Mouse (Mus musculus) intestine, embryonic 14.5 days (tissue): ENCODE measurements around the gene Obsl1. TPM values are rescaled to one million over a fixed set of nuclear protein-coding genes. Genes with fewer than 3 reads are reported as not detected.

Experiments
- ATAC-seq: fragments of 200-750 bp; cut with Nextera tagmentation; replicated peaks from 2 replicates; pipeline ENCODE4 v1.8.0; 2017; ENCODE audit warnings: low read depth, moderate number of reproducible peaks, moderate TSS enrichment, moderate library complexity; ENCODE audit not compliant: low FRiP score, low TSS enrichment
- DNase-seq: peaks from one replicate; pipeline ENCODE4 v3.0.0-alpha.2; 2018; ENCODE audit warnings: low spot score
- H3K27ac ChIP-seq: fragments of 300-500 bp; sonication (generic); 2 replicates; pipeline ENCODE4 v1.5.1; 2014; ENCODE audit warnings: low read depth, mild to moderate bottlenecking, control low read depth
- H3K27me3 ChIP-seq: fragments of 300-500 bp; sonication (generic); replicated peaks from 2 replicates; pipeline ENCODE4 v1.6.1; 2014; ENCODE audit warnings: low read length, control low read depth; ENCODE audit not compliant: control insufficient read depth, insufficient read depth
- H3K36me3 ChIP-seq: fragments of 300-500 bp; sonication (generic); 2 replicates; pipeline ENCODE4 v1.6.1; 2014; ENCODE audit warnings: low read length, control low read depth; ENCODE audit not compliant: control insufficient read depth, insufficient read depth
- H3K4me1 ChIP-seq: fragments of 300-500 bp; sonication (generic); replicated peaks from 2 replicates; pipeline ENCODE4 v1.6.1; 2014; ENCODE audit warnings: low read length, control low read depth, mixed read lengths; ENCODE audit not compliant: control insufficient read depth, insufficient read depth
- H3K4me2 ChIP-seq: fragments of 300-500 bp; sonication (generic); 2 replicates; pipeline ENCODE4 v1.6.1; 2014; ENCODE audit warnings: low read length
- H3K4me3 ChIP-seq: fragments of 300-500 bp; sonication (generic); 2 replicates; pipeline ENCODE4 v1.5.1; 2014; ENCODE audit warnings: low read depth, low read length, control low read depth, mixed read lengths
- H3K9ac ChIP-seq: fragments of 300-500 bp; sonication (generic); 2 replicates; pipeline ENCODE4 v1.6.1; 2014; ENCODE audit warnings: mild to moderate bottlenecking, low read length
- H3K9me3 ChIP-seq: fragments of 300-500 bp; sonication (generic); 2 replicates; pipeline ENCODE4 v1.6.1; 2016; ENCODE audit warnings: low read length, control low read depth; ENCODE audit not compliant: control insufficient read depth
- WGBS: fragments of 180-500 bp; shearing (Covaris S2); extraction: QIAGEN DNeasy Blood & Tissue Kit; methylation state at CpG from one replicate; pipeline ENCODE4 v1.1.7; 2014; 5-methylcytosine and 5-hydroxymethylcytosine counted together
- polyA plus RNA-seq: library from polyadenylated mRNA; unstranded; fragments of >200 nt; fragmentation: Nextera tagmentation; extraction: Ambion mirVana; gene quantifications from 2 replicates; pipeline ENCODE4 v1.2.1, GENCODE M21; 2014

Obsl1 gene
- polyA plus RNA-seq, 1 experiment from 2014 or later: 88.4 TPM

GRCm38 (mm10) chr1:75442811-75443210, 63.4 kb downstream of the Obsl1 start:
- Histone ChIP-seq H3K4me3 (no peak overlapping the region), H3K9me3 (no peaks in the 10 kb centered on the region), H3K4me2 (no peak overlapping the region), H3K9ac (no peak overlapping the region), H3K4me1 (peaks cover 23% of the 10 kb centered on the region), H3K27ac (no peak overlapping the region), H3K36me3 (0 out of 2 replicates have a peak, but pooled peaks cover 6% of the 10 kb centered on the region), H3K27me3 (peaks cover 19% of the 10 kb centered on the region)
- DNase-seq: no peak
- no peak for ATAC-seq
- 57% methylated on average over 8 of the region's 8 CpGs for WGBS

- DNase-seq: no peak
- Histone ChIP-seq H3K9me3 (no peaks in the 10 kb centered on the region), H3K9ac (no peak overlapping the region), H3K36me3 (0 out of 2 replicates have a peak, but pooled peaks cover 6% of the 10 kb centered on the region), H3K4me3 (no peak overlapping the region), H3K27me3 (peaks cover 13% of the 10 kb centered on the region; the same call in 1 of the 2 replicates), H3K4me1 (peaks cover 17% of the 10 kb centered on the region), H3K27ac (no peak overlapping the region), H3K4me2 (no peak overlapping the region)
- 88% methylated on average over 9 of the region's 9 CpGs for WGBS
- no peak for ATAC-seq
These were observed 64.1 kb downstream of the Obsl1 start for GRCm38 (mm10) chr1:75442171-75442570.

GRCm38 (mm10) chr1:75441471-75441996, 64.7 kb downstream of the Obsl1 start:
- Histone ChIP-seq H3K4me2 (no peak overlapping the region), H3K27me3 (peaks cover 7% of the 10 kb centered on the region; the same call in 1 of the 2 replicates), H3K4me1 (peaks cover 17% of the 10 kb centered on the region), H3K27ac (no peak overlapping the region), H3K36me3 (0 out of 2 replicates have a peak, but pooled peaks cover 6% of the 10 kb centered on the region), H3K4me3 (no peak overlapping the region), H3K9ac (no peak overlapping the region), H3K9me3 (no peaks in the 10 kb centered on the region)
- DNase-seq (no peak), ATAC-seq (no peak)
- 94% methylated on average over 15 of the region's 15 CpGs for WGBS

- H3K4me3 ChIP-seq: no peak overlapping the region
- H3K9ac ChIP-seq: no peak overlapping the region
- 96% methylated on average over 7 of the region's 7 CpGs for WGBS
- ATAC-seq: no peak
- no peak for DNase-seq
- no peak overlapping the region for H3K27ac ChIP-seq
- H3K36me3 ChIP-seq: 0 out of 2 replicates have a peak, but pooled peaks cover 6% of the 10 kb centered on the region
- peaks cover 3% of the 10 kb centered on the region; the same call in 1 of the 2 replicates for H3K27me3 ChIP-seq
- H3K9me3 ChIP-seq: no peaks in the 10 kb centered on the region
- H3K4me1 ChIP-seq: peaks cover 13% of the 10 kb centered on the region
- no peak overlapping the region for H3K4me2 ChIP-seq
These were observed 65.6 kb downstream of the Obsl1 start for GRCm38 (mm10) chr1:75440661-75441060.

- Histone ChIP-seq H3K36me3 (0 out of 2 replicates have a peak, but pooled peaks cover 6% of the 10 kb centered on the region), H3K4me3 (no peak overlapping the region), H3K4me2 (no peak overlapping the region), H3K27me3 (no peaks in the 10 kb centered on the region), H3K9me3 (no peaks in the 10 kb centered on the region), H3K27ac (no peak overlapping the region), H3K9ac (no peak overlapping the region), H3K4me1 (peaks cover 10% of the 10 kb centered on the region)
- ATAC-seq: no peak
- no peak for DNase-seq
- WGBS: 77% methylated on average over 8 of the region's 9 CpGs
These were observed 67.5 kb downstream of the Obsl1 start for GRCm38 (mm10) chr1:75438782-75439181.

GRCm38 (mm10) chr1:75435475-75436328, 70.5 kb downstream of the Obsl1 start, which contains the start of gene Gmppa:
TSS of gene Gmppa (plus strand) at chr1:75435930.
- H3K27me3 ChIP-seq: no peaks in the 10 kb centered on the region
- DNase-seq (peak; percentile 91), ATAC-seq (peak; percentile 70)
- H3K36me3 ChIP-seq: 0 out of 2 replicates have a peak, but pooled peaks cover 12% of the 10 kb centered on the region
- H3K27ac ChIP-seq: peak within 1 kb of the TSS; percentile 18; the same call in 1 of the 2 replicates
- 5% methylated on average over 28 of the region's 28 CpGs for WGBS
- H3K4me3 ChIP-seq: peak within 1 kb of the TSS; percentile 67
- H3K9ac ChIP-seq: peak within 1 kb of the TSS; percentile 66
- peak within 1 kb of the TSS; percentile 68 for H3K4me2 ChIP-seq
- H3K4me1 ChIP-seq: peaks cover 10% of the 10 kb centered on the region
- H3K9me3 ChIP-seq: no peaks in the 10 kb centered on the region

Other genes with a start within 250 kb of the Obsl1 start
- gene Ptprn, start 241.9 kb downstream of the Obsl1 start, polyA plus RNA-seq: 2.9 and 3.4 TPM in 2 replicates
- gene Resp18, start 228.0 kb downstream of the Obsl1 start, polyA plus RNA-seq: 13.0 and 13.4 TPM in 2 replicates
- 133 and 137 TPM in 2 replicates for gene Dnpep, start 188.5 kb downstream of the Obsl1 start, polyA plus RNA-seq
- gene Des, start 146.1 kb downstream of the Obsl1 start, polyA plus RNA-seq: 72.4 and 73.2 TPM in 2 replicates
- 46.7 and 55.2 TPM in 2 replicates for gene Speg, start 131.2 kb downstream of the Obsl1 start, polyA plus RNA-seq
- 69.4 and 72.1 TPM in 2 replicates for gene Gmppa, start 70.5 kb downstream of the Obsl1 start, polyA plus RNA-seq
- gene Asic4, start 56.0 kb downstream of the Obsl1 start, polyA plus RNA-seq: 0.47 and 1.0 TPM in 2 replicates
- 36.7 and 42.8 TPM in 2 replicates for gene Chpf, start 27.1 kb downstream of the Obsl1 start, polyA plus RNA-seq
- gene Tmem198, start 26.9 kb downstream of the Obsl1 start, polyA plus RNA-seq: 1.9 and 2.6 TPM in 2 replicates
- 3.5 and 3.9 TPM in 2 replicates for gene Inha, start 625 bp upstream of the Obsl1 start, polyA plus RNA-seq
- gene Stk11ip, start 15.1 kb upstream of the Obsl1 start, polyA plus RNA-seq: 16.3 and 18.7 TPM in 2 replicates
- gene Slc4a3, start 39.8 kb upstream of the Obsl1 start, polyA plus RNA-seq: 11.8 and 15.5 TPM in 2 replicates